Mouse (Mus musculus) liver, embryonic 15.5 days (tissue): ENCODE measurements around the gene Lum. TPM values are rescaled to one million over a fixed set of nuclear protein-coding genes. Genes with fewer than 3 reads are reported as not detected.

Experiments used
- ATAC-seq: fragments of 200-750 bp; cut with Nextera tagmentation; 2 replicates; pipeline ENCODE4 v1.8.0; 2017; ENCODE audit warnings: moderate number of reproducible peaks, mild to moderate bottlenecking, moderate library complexity; ENCODE audit not compliant: insufficient read depth
- H3K27ac ChIP-seq: fragments of 300-500 bp; sonication (generic); replicated peaks from 2 replicates; pipeline ENCODE4 v1.5.1; 2015; ENCODE audit warnings: mild to moderate bottlenecking, inconsistent platforms
- H3K27me3 ChIP-seq: fragments of 300-500 bp; sonication (generic); 2 replicates; pipeline ENCODE4 v1.6.1; 2015; ENCODE audit warnings: mild to moderate bottlenecking, inconsistent platforms
- H3K36me3 ChIP-seq: fragments of 300-500 bp; sonication (generic); replicated peaks from 2 replicates; pipeline ENCODE4 v1.6.1; 2015; ENCODE audit warnings: moderate library complexity, mild to moderate bottlenecking, inconsistent platforms
- H3K4me1 ChIP-seq: fragments of 300-500 bp; sonication (generic); replicated peaks from 2 replicates; pipeline ENCODE4 v1.6.1; 2015; ENCODE audit warnings: inconsistent platforms
- H3K4me2 ChIP-seq: fragments of 300-500 bp; sonication (generic); 2 replicates; pipeline ENCODE4 v1.6.1; 2015; ENCODE audit warnings: moderate library complexity, mild to moderate bottlenecking, inconsistent platforms
- H3K4me3 ChIP-seq: fragments of 300-500 bp; sonication (generic); replicated peaks from 2 replicates; pipeline ENCODE4 v1.5.1; 2015; ENCODE audit warnings: mild to moderate bottlenecking, inconsistent platforms
- H3K9ac ChIP-seq: fragments of 300-500 bp; sonication (generic); 2 replicates; pipeline ENCODE4 v1.6.1; 2015; ENCODE audit warnings: moderate library complexity, mild to moderate bottlenecking, inconsistent platforms
- H3K9me3 ChIP-seq: fragments of 300-500 bp; sonication (generic); replicated peaks from 2 replicates; pipeline ENCODE4 v1.6.1; 2016; ENCODE audit warnings: inconsistent platforms
- WGBS: fragments of 180-500 bp; shearing (Covaris S2); methylation state at CpG from one replicate; pipeline ENCODE4 v1.1.7; 2015; ENCODE audit warnings: mixed read lengths; ENCODE audit not compliant: insufficient replicate concordance; 5-methylcytosine and 5-hydroxymethylcytosine counted together
- polyA plus RNA-seq: library from polyadenylated mRNA; unstranded; fragments of >200 nt; fragmentation: Nextera tagmentation; extraction: Ambion mirVana; gene quantifications from 2 replicates; pipeline ENCODE4 v1.2.1, GENCODE M21; 2015

Gene Lum
- polyA plus RNA-seq, 1 experiment from 2014 or later, result 25.9 TPM

GRCm38 (mm10) chr10:97591036-97591435, 26.1 kb downstream of the Lum start:
- ATAC-seq, result no peak
- H3K9me3 ChIP-seq, result no peaks in the 10 kb centered on the region
- H3K4me2 ChIP-seq, result no peak overlapping the region
- no peak overlapping the region for H3K9ac ChIP-seq
- WGBS, result 35% methylated on average over 3 of the region's 3 CpGs
- H3K27me3 ChIP-seq, result no peaks in the 10 kb centered on the region
- H3K36me3 ChIP-seq, result no peaks in the 10 kb centered on the region
- H3K27ac ChIP-seq, result no peak overlapping the region
- H3K4me1 ChIP-seq, result no peaks in the 10 kb centered on the region
- no peak overlapping the region for H3K4me3 ChIP-seq

GRCm38 (mm10) chr10:97591685-97592084, 26.8 kb downstream of the Lum start:
- H3K4me3 ChIP-seq, result no peak overlapping the region
- ATAC-seq, result no peak
- no peaks in the 10 kb centered on the region for H3K36me3 ChIP-seq
- H3K9ac ChIP-seq, result no peak overlapping the region
- H3K4me2 ChIP-seq, result no peak overlapping the region
- WGBS, result 63% methylated on average over 3 of the region's 3 CpGs
- H3K9me3 ChIP-seq, result no peaks in the 10 kb centered on the region
- no peaks in the 10 kb centered on the region for H3K4me1 ChIP-seq
- H3K27me3 ChIP-seq, result no peaks in the 10 kb centered on the region
- H3K27ac ChIP-seq, result no peak overlapping the region

GRCm38 (mm10) chr10:97595680-97596079, 30.8 kb downstream of the Lum start:
- no peaks in the 10 kb centered on the region for H3K4me1 ChIP-seq
- no peaks in the 10 kb centered on the region for H3K36me3 ChIP-seq
- WGBS, result 65% methylated on average over 1 of the region's 1 CpGs
- no peak overlapping the region for H3K4me3 ChIP-seq
- no peak overlapping the region for H3K9ac ChIP-seq
- H3K27me3 ChIP-seq, result no peaks in the 10 kb centered on the region
- no peak overlapping the region for H3K4me2 ChIP-seq
- no peak for ATAC-seq
- H3K27ac ChIP-seq, result no peak overlapping the region
- H3K9me3 ChIP-seq, result no peaks in the 10 kb centered on the region

GRCm38 (mm10) chr10:97601744-97602143, 36.8 kb downstream of the Lum start:
- no peak overlapping the region for H3K4me2 ChIP-seq
- no peak overlapping the region for H3K4me3 ChIP-seq
- WGBS, result 50% methylated on average over 4 of the region's 4 CpGs
- no peak for ATAC-seq
- H3K27ac ChIP-seq, result no peak overlapping the region
- no peak overlapping the region for H3K9ac ChIP-seq
- H3K9me3 ChIP-seq, result no peaks in the 10 kb centered on the region
- no peaks in the 10 kb centered on the region for H3K4me1 ChIP-seq
- no peaks in the 10 kb centered on the region for H3K27me3 ChIP-seq
- no peaks in the 10 kb centered on the region for H3K36me3 ChIP-seq

GRCm38 (mm10) chr10:97603256-97603655, 38.3 kb downstream of the Lum start:
- Histone ChIP-seq H3K36me3 (no peaks in the 10 kb centered on the region), H3K9me3 (no peaks in the 10 kb centered on the region), H3K4me1 (no peaks in the 10 kb centered on the region), H3K27me3 (no peaks in the 10 kb centered on the region), H3K4me2 (no peak overlapping the region), H3K4me3 (no peak overlapping the region), H3K27ac (no peak overlapping the region), H3K9ac (no peak overlapping the region)
- no peak for ATAC-seq

GRCm38 (mm10) chr10:97606579-97606978, 41.7 kb downstream of the Lum start, which contains the start of gene Kera:
Gene Kera, plus strand, starts transcription at chr10:97606879.
- Histone ChIP-seq H3K9ac (no peak within 1 kb of the TSS), H3K27me3 (no peaks in the 10 kb centered on the region), H3K36me3 (no peaks in the 10 kb centered on the region), H3K4me1 (no peaks in the 10 kb centered on the region), H3K27ac (no peak within 1 kb of the TSS), H3K4me2 (no peak within 1 kb of the TSS), H3K9me3 (no peaks in the 10 kb centered on the region), H3K4me3 (no peak within 1 kb of the TSS)
- WGBS, result 48% methylated on average over 2 of the region's 2 CpGs
- ATAC-seq, result no peak

Other genes starting within 250 kb of the Lum start
- 59.4 and 59.7 TPM in 2 replicates for gene Dcn, start 85.5 kb upstream of the Lum start, polyA plus RNA-seq
- gene Kera, start 41.8 kb downstream of the Lum start, polyA plus RNA-seq, result 0.10 and 0.30 TPM in 2 replicates
- 0.79 TPM in 1 of 2 replicates, not detected in the other for gene Epyc, start 78.9 kb downstream of the Lum start, polyA plus RNA-seq
- not detected in 2 replicates for gene Ccer1, start 127.9 kb downstream of the Lum start, polyA plus RNA-seq
- not detected in 2 replicates for gene C030005K15Rik, start 161.6 kb downstream of the Lum start, polyA plus RNA-seq